Mouse (Mus musculus) stomach, embryonic 16.5 days (tissue): Measurements from ENCODE around the gene Clic4. TPM values are rescaled to one million over a fixed set of nuclear protein-coding genes. Genes with fewer than 3 reads are reported as not detected.
A peak's percentile ranks its signal among the peaks of the same experiment; 100 is the strongest.

Experiments used
- ATAC-seq: fragments of 200-750 bp; cut with Nextera tagmentation; 2 replicates; pipeline ENCODE4 v1.8.0; 2017; ENCODE audit warnings: moderate number of reproducible peaks, moderate TSS enrichment; ENCODE audit not compliant: insufficient read depth, low FRiP score
- H3K27ac ChIP-seq: fragments of 300-500 bp; sonication (generic); 2 replicates; pipeline ENCODE4 v1.5.1; 2014; ENCODE audit warnings: low read length
- H3K27me3 ChIP-seq: fragments of 300-500 bp; sonication (generic); 2 replicates; pipeline ENCODE4 v1.6.1; 2014; ENCODE audit warnings: low read length, control low read depth, mixed read lengths; ENCODE audit not compliant: control insufficient read depth, insufficient read depth
- H3K36me3 ChIP-seq: fragments of 300-500 bp; sonication (generic); 2 replicates; pipeline ENCODE4 v1.6.1; 2014; ENCODE audit warnings: low read length; ENCODE audit not compliant: control insufficient read depth, insufficient read depth
- H3K4me1 ChIP-seq: fragments of 300-500 bp; sonication (generic); 2 replicates; pipeline ENCODE4 v1.6.1; 2014; ENCODE audit warnings: low read length, control low read depth, mixed read lengths; ENCODE audit not compliant: control insufficient read depth, insufficient read depth
- H3K4me2 ChIP-seq: fragments of 300-500 bp; sonication (generic); 2 replicates; pipeline ENCODE4 v1.6.1; 2014; ENCODE audit warnings: low read depth, low read length, mixed read lengths
- H3K4me3 ChIP-seq: fragments of 300-500 bp; sonication (generic); replicated peaks from 2 replicates; pipeline ENCODE4 v1.5.1; 2014; ENCODE audit warnings: mild to moderate bottlenecking, low read length
- H3K9ac ChIP-seq: fragments of 300-500 bp; sonication (generic); 2 replicates; pipeline ENCODE4 v1.6.1; 2014; ENCODE audit warnings: low read length
- H3K9me3 ChIP-seq: fragments of 300-500 bp; sonication (generic); replicated peaks from 2 replicates; pipeline ENCODE4 v1.6.1; 2016; ENCODE audit warnings: low read length, control low read depth; ENCODE audit not compliant: control insufficient read depth
- WGBS: fragments of 180-500 bp; shearing (Covaris S2); extraction: QIAGEN DNeasy Blood & Tissue Kit; methylation state at CpG from one replicate; pipeline ENCODE4 v1.1.7; 2014; 5-methylcytosine and 5-hydroxymethylcytosine counted together
- polyA plus RNA-seq: library from polyadenylated mRNA; unstranded; fragments of >200 nt; fragmentation: Nextera tagmentation; extraction: Ambion mirVana; gene quantifications from 2 replicates; pipeline ENCODE4 v1.2.1, GENCODE M21; 2015

The Clic4 gene
- polyA plus RNA-seq, 1 experiment from 2014 or later: 141 TPM

- WGBS: 54% methylated on average over 13 of the region's 13 CpGs
- Histone ChIP-seq H3K27me3 (no peaks in the 10 kb centered on the region), H3K4me3 (no peak overlapping the region), H3K27ac (no peak overlapping the region), H3K4me1 (peaks cover 37% of the 10 kb centered on the region), H3K9me3 (no peaks in the 10 kb centered on the region), H3K9ac (no peak overlapping the region), H3K4me2 (no peak overlapping the region), H3K36me3 (0 out of 2 replicates have a peak, but pooled peaks cover 5% of the 10 kb centered on the region)
- no peak for ATAC-seq
Observed at GRCm38 (mm10) chr4:135238706-135239510, 33.7 kb downstream of the Clic4 start.

GRCm38 (mm10) chr4:135236658-135237057 lies 36.0 kb downstream of the Clic4 start:
- Histone ChIP-seq H3K27me3 (no peaks in the 10 kb centered on the region), H3K9me3 (no peaks in the 10 kb centered on the region), H3K4me3 (no peak overlapping the region), H3K4me2 (no peak overlapping the region), H3K4me1 (peaks cover 29% of the 10 kb centered on the region), H3K36me3 (0 out of 2 replicates have a peak, but pooled peaks cover 5% of the 10 kb centered on the region), H3K27ac (no peak overlapping the region), H3K9ac (no peak overlapping the region)
- WGBS: 79% methylated on average over 4 of the region's 4 CpGs
- no peak for ATAC-seq

- no peak overlapping the region for H3K4me3 ChIP-seq
- peaks cover 20% of the 10 kb centered on the region; the same call in 1 of the 2 replicates for H3K4me1 ChIP-seq
- 67% methylated on average over 8 of the region's 8 CpGs for WGBS
- H3K4me2 ChIP-seq: no peak overlapping the region
- H3K27ac ChIP-seq: no peak overlapping the region
- 0 out of 2 replicates have a peak, but pooled peaks cover 5% of the 10 kb centered on the region for H3K36me3 ChIP-seq
- H3K9me3 ChIP-seq: no peaks in the 10 kb centered on the region
- H3K27me3 ChIP-seq: no peaks in the 10 kb centered on the region
- no peak overlapping the region for H3K9ac ChIP-seq
- ATAC-seq: no peak
Observed at GRCm38 (mm10) chr4:135235546-135235945, 37.1 kb downstream of the Clic4 start.

GRCm38 (mm10) chr4:135232563-135232962 lies 40.1 kb downstream of the Clic4 start:
- H3K4me1 ChIP-seq: 0 out of 2 replicates have a peak, but pooled peaks cover 7% of the 10 kb centered on the region
- H3K27me3 ChIP-seq: no peaks in the 10 kb centered on the region
- no peak for ATAC-seq
- H3K9ac ChIP-seq: no peak overlapping the region
- 71% methylated on average over 5 of the region's 5 CpGs for WGBS
- 0 out of 2 replicates have a peak, but pooled peaks cover 2% of the 10 kb centered on the region for H3K36me3 ChIP-seq
- no peak overlapping the region for H3K4me3 ChIP-seq
- no peak overlapping the region for H3K27ac ChIP-seq
- H3K9me3 ChIP-seq: no peaks in the 10 kb centered on the region
- no peak overlapping the region for H3K4me2 ChIP-seq

- H3K27ac ChIP-seq: no peak overlapping the region
- no peaks in the 10 kb centered on the region for H3K9me3 ChIP-seq
- H3K4me2 ChIP-seq: no peak overlapping the region
- no peaks in the 10 kb centered on the region for H3K36me3 ChIP-seq
- 76% methylated on average over 5 of the region's 5 CpGs for WGBS
- no peak for ATAC-seq
- H3K4me3 ChIP-seq: no peak overlapping the region
- 0 out of 2 replicates have a peak, but pooled peaks cover 7% of the 10 kb centered on the region for H3K4me1 ChIP-seq
- H3K9ac ChIP-seq: no peak overlapping the region
- H3K27me3 ChIP-seq: no peaks in the 10 kb centered on the region
Observed at GRCm38 (mm10) chr4:135231543-135231942, 41.1 kb downstream of the Clic4 start.

GRCm38 (mm10) chr4:135231136-135231535 lies 41.5 kb downstream of the Clic4 start:
- Histone ChIP-seq H3K4me2 (no peak overlapping the region), H3K4me1 (0 out of 2 replicates have a peak, but pooled peaks cover 7% of the 10 kb centered on the region), H3K36me3 (no peaks in the 10 kb centered on the region), H3K27ac (no peak overlapping the region), H3K9me3 (no peaks in the 10 kb centered on the region), H3K27me3 (no peaks in the 10 kb centered on the region), H3K4me3 (no peak overlapping the region), H3K9ac (no peak overlapping the region)
- ATAC-seq: no peak
- 80% methylated on average over 3 of the region's 3 CpGs for WGBS

- Histone ChIP-seq H3K9me3 (no peaks in the 10 kb centered on the region), H3K27ac (peak overlapping the region; percentile 15; the same call in 1 of the 2 replicates), H3K9ac (no peak overlapping the region), H3K4me3 (no peak overlapping the region), H3K36me3 (no peaks in the 10 kb centered on the region), H3K4me1 (0 out of 2 replicates have a peak, but pooled peaks cover 3% of the 10 kb centered on the region), H3K27me3 (no peaks in the 10 kb centered on the region), H3K4me2 (no peak overlapping the region)
- no peak for ATAC-seq
- WGBS: 63% methylated on average over 5 of the region's 5 CpGs
Observed at GRCm38 (mm10) chr4:135230661-135231060, 42.0 kb downstream of the Clic4 start.

- Histone ChIP-seq H3K27me3 (no peaks in the 10 kb centered on the region), H3K36me3 (no peaks in the 10 kb centered on the region), H3K4me1 (no peaks in the 10 kb centered on the region), H3K4me2 (no peak overlapping the region), H3K9me3 (no peaks in the 10 kb centered on the region), H3K4me3 (no peak overlapping the region), H3K9ac (no peak overlapping the region), H3K27ac (no peak overlapping the region)
- ATAC-seq: no peak
- 65% methylated on average over 4 of the region's 4 CpGs for WGBS
Observed at GRCm38 (mm10) chr4:135229871-135230270, 42.7 kb downstream of the Clic4 start.

GRCm38 (mm10) chr4:135228136-135228535 lies 44.5 kb downstream of the Clic4 start:
- no peak overlapping the region for H3K9ac ChIP-seq
- H3K4me2 ChIP-seq: no peak overlapping the region
- WGBS: 73% methylated on average over 3 of the region's 3 CpGs
- H3K4me1 ChIP-seq: no peaks in the 10 kb centered on the region
- ATAC-seq: no peak
- no peaks in the 10 kb centered on the region for H3K9me3 ChIP-seq
- H3K27me3 ChIP-seq: no peaks in the 10 kb centered on the region
- H3K36me3 ChIP-seq: peaks cover under 1% of the 10 kb centered on the region; the same call in 1 of the 2 replicates
- no peak overlapping the region for H3K27ac ChIP-seq
- H3K4me3 ChIP-seq: no peak overlapping the region
